Mouse (Mus musculus) heart, embryonic 13.5 days (tissue): ENCODE results near the gene Pfn1. TPM values are rescaled to one million over a fixed set of nuclear protein-coding genes. Genes with fewer than 3 reads are reported as not detected.

ENCODE experiments used
- ATAC-seq: fragments of 200-750 bp; cut with Nextera tagmentation; 2 replicates; pipeline ENCODE4 v1.8.0; 2017; ENCODE audit warnings: moderate TSS enrichment; ENCODE audit not compliant: insufficient number of reproducible peaks, low FRiP score, low TSS enrichment; ENCODE audit errors: extremely low read depth
- H3K27ac ChIP-seq: fragments of 300-500 bp; sonication (generic); replicated peaks from 2 replicates; pipeline ENCODE4 v1.5.1; 2015; ENCODE audit warnings: moderate library complexity, mild to moderate bottlenecking, inconsistent platforms
- H3K27me3 ChIP-seq: fragments of 300-500 bp; sonication (generic); replicated peaks from 2 replicates; pipeline ENCODE4 v1.6.1; 2015; ENCODE audit warnings: mild to moderate bottlenecking, inconsistent platforms
- H3K36me3 ChIP-seq: fragments of 300-500 bp; sonication (generic); 2 replicates; pipeline ENCODE4 v1.6.1; 2015; ENCODE audit warnings: mild to moderate bottlenecking, inconsistent platforms
- H3K4me1 ChIP-seq: fragments of 300-500 bp; sonication (generic); 2 replicates; pipeline ENCODE4 v1.6.1; 2015; ENCODE audit warnings: inconsistent platforms
- H3K4me2 ChIP-seq: fragments of 300-500 bp; sonication (generic); 2 replicates; pipeline ENCODE4 v1.6.1; 2015; ENCODE audit warnings: inconsistent platforms, mild to moderate bottlenecking, moderate library complexity
- H3K4me3 ChIP-seq: fragments of 300-500 bp; sonication (generic); 2 replicates; pipeline ENCODE4 v1.5.1; 2015; ENCODE audit warnings: moderate library complexity, mild to moderate bottlenecking, inconsistent platforms
- H3K9ac ChIP-seq: fragments of 300-500 bp; sonication (generic); 2 replicates; pipeline ENCODE4 v1.6.1; 2015; ENCODE audit warnings: inconsistent platforms, mild to moderate bottlenecking, moderate library complexity
- H3K9me3 ChIP-seq: fragments of 300-500 bp; sonication (generic); 2 replicates; pipeline ENCODE4 v1.6.1; 2016; ENCODE audit warnings: inconsistent platforms
- WGBS: fragments of 180-500 bp; shearing (Covaris S2); methylation state at CpG from one replicate; pipeline ENCODE4 v1.1.7; 2015; ENCODE audit warnings: mixed read lengths; 5-methylcytosine and 5-hydroxymethylcytosine counted together
- polyA plus RNA-seq: library from polyadenylated mRNA; unstranded; fragments of >200 nt; fragmentation: Nextera tagmentation; extraction: Ambion mirVana; gene quantifications from 2 replicates; pipeline ENCODE4 v1.2.1, GENCODE M21; 2015

The Pfn1 gene
- polyA plus RNA-seq, 1 experiment from 2014 or later: 1,588 TPM

DNA sequence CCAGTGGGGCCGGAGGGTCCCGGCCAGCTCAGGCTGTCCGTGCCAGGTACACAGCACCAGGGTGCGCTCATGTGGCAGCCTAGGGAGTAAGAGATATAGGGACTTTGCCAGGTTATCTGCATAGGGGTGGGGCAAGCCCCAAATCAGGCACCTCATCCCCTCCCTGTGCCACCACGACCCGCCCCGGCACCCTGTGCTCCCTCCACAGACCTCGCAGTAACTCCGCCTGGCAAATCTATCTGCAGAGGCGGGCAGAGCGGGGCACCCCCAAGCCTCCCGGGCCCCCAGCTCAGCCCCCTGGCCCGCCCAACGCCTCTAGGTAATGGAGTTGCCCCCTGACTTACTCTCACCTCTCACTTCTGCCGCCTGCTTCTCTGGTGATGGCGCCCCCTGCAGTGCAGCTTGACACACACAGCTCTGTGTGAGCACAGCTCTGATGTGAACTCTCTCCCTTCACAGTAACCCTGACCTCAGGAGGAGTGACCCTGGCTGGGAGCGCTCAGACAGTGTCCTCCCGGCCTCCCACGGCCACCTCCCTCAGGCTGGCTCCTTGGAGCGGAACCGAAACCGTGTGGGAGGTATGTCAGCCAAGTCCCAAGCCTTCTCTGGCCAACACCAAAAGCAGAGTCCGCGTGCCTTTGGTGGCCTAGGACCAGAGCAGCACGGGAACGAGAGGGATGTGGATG is 45.9 kb downstream of the Pfn1 start:
- Histone ChIP-seq H3K27ac (no peak overlapping the region), H3K9me3 (no peaks in the 10 kb centered on the region), H3K4me1 (no peaks in the 10 kb centered on the region), H3K27me3 (no peaks in the 10 kb centered on the region), H3K4me3 (no peak overlapping the region), H3K36me3 (peaks cover 99% of the 10 kb centered on the region), H3K4me2 (no peak overlapping the region), H3K9ac (no peak overlapping the region)
- no peak for ATAC-seq
- WGBS: 85% methylated on average over 26 of the region's 26 CpGs

DNA sequence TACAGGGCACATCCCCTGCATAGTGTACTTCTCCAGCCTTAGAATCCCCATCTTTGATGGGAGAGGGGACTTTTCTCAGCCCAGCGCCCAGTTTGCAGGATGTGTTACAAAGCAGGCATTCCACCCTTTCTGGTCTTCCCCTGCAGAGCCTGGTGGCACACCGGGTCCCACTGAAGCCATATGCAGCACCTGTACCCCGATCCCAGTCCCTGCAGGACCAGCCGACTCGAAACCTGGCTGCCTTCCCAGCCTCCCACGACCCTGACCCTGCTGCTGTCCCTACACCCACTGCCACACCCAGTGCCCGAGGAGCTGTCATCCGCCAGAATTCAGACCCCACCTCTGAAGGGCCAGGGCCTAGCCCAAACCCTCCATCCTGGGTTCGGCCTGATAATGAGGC is 46.8 kb downstream of the Pfn1 start:
- Histone ChIP-seq H3K4me3 (no peak overlapping the region), H3K27me3 (no peaks in the 10 kb centered on the region), H3K4me2 (no peak overlapping the region), H3K27ac (no peak overlapping the region), H3K36me3 (peaks cover 99% of the 10 kb centered on the region), H3K4me1 (no peaks in the 10 kb centered on the region), H3K9me3 (no peaks in the 10 kb centered on the region), H3K9ac (no peak overlapping the region)
- WGBS: 87% methylated on average over 9 of the region's 9 CpGs
- ATAC-seq: no peak

DNA sequence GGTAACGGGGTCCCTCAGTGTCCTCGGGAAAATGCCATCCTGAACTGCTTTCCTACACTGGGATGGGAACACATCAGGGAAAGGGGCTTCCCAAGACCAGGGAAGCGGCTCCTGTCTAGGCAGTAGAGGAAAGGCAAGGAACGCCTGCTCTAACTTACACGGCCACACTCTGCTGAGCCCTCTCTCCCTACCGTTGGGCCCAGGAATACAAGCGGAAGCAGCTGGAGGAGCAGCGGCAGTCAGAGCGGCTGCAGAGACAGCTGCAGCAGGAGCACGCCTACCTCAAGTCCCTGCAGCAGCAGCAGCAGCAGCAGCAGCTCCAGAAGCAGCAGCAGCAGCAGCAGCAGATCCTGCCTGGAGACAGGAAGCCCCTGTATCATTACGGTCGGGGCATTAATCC is 47.7 kb downstream of the Pfn1 start:
- WGBS: 67% methylated on average over 12 of the region's 12 CpGs
- Histone ChIP-seq H3K4me1 (no peaks in the 10 kb centered on the region), H3K9me3 (no peaks in the 10 kb centered on the region), H3K36me3 (peaks cover 98% of the 10 kb centered on the region), H3K27me3 (no peaks in the 10 kb centered on the region), H3K27ac (no peak overlapping the region), H3K4me2 (no peak overlapping the region), H3K9ac (no peak overlapping the region), H3K4me3 (no peak overlapping the region)
- ATAC-seq: no peak

DNA sequence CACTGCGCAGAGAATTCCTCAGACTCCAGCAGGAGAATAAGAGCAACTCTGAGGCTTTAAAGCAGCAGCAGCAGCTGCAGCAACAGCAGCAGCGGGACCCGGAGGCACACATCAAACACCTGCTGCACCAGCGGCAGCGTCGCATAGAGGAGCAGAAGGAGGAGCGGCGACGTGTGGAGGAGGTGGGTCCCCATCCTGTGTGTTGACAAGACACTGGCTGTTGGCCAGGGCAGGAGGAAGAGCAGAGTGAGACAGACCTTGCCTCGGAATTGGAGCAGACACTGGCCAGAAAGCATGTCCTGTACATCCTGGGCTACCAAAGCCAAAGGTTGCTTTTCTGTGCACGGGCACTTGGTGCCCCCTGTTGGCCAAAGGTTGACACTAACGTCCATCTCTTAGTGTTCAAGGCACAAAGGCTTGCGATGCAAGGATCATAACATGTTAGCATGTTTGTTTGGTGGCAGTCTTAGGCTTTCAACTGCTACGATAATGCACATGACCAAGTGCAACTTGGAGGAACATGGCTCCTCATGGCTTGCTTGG is 49.3 kb downstream of the Pfn1 start:
- H3K4me2 ChIP-seq: no peak overlapping the region
- no peak overlapping the region for H3K4me3 ChIP-seq
- H3K27me3 ChIP-seq: no peaks in the 10 kb centered on the region
- no peak overlapping the region for H3K9ac ChIP-seq
- ATAC-seq: no peak
- WGBS: 49% methylated on average over 14 of the region's 14 CpGs
- no peaks in the 10 kb centered on the region for H3K4me1 ChIP-seq
- peaks cover 87% of the 10 kb centered on the region for H3K36me3 ChIP-seq
- no peak overlapping the region for H3K27ac ChIP-seq
- H3K9me3 ChIP-seq: no peaks in the 10 kb centered on the region

Other genes starting within 250 kb of the Pfn1 start
- gene Pelp1, start 244.6 kb downstream of the Pfn1 start, polyA plus RNA-seq: 23.3 and 23.6 TPM in 2 replicates
- gene Arrb2, start 222.0 kb downstream of the Pfn1 start, polyA plus RNA-seq: 11.2 and 13.2 TPM in 2 replicates
- 25.5 and 26.2 TPM in 2 replicates for gene Med11, start 202.7 kb downstream of the Pfn1 start, polyA plus RNA-seq
- 1.4 and 1.5 TPM in 2 replicates for gene Zmynd15, start 195.2 kb downstream of the Pfn1 start, polyA plus RNA-seq
- gene Cxcl16, start 194.7 kb downstream of the Pfn1 start, polyA plus RNA-seq: 6.8 and 6.9 TPM in 2 replicates
- 8.4 and 8.5 TPM in 2 replicates for gene Tm4sf5, start 149.4 kb downstream of the Pfn1 start, polyA plus RNA-seq
- 0.31 TPM in 1 of 2 replicates, not detected in the other for gene Vmo1, start 140.0 kb downstream of the Pfn1 start, polyA plus RNA-seq
- gene Gltpd2, start 135.4 kb downstream of the Pfn1 start, polyA plus RNA-seq: 0.12 and 0.99 TPM in 2 replicates
- gene Psmb6, start 129.3 kb downstream of the Pfn1 start, polyA plus RNA-seq: 636 and 691 TPM in 2 replicates
- not detected in 2 replicates for gene Gm40193, start 121.7 kb downstream of the Pfn1 start, polyA plus RNA-seq
- gene Pld2, start 114.6 kb downstream of the Pfn1 start, polyA plus RNA-seq: 9.3 and 11.2 TPM in 2 replicates
- 8.8 and 9.8 TPM in 2 replicates for gene Mink1, start 91.8 kb downstream of the Pfn1 start, polyA plus RNA-seq
- gene 4930544D05Rik, start 38.8 kb downstream of the Pfn1 start, polyA plus RNA-seq: not detected in 2 replicates
- not detected in 2 replicates for gene Chrne, start 35.4 kb downstream of the Pfn1 start, polyA plus RNA-seq
- gene Gp1ba, start 15.5 kb downstream of the Pfn1 start, polyA plus RNA-seq: 0.86 and 1.0 TPM in 2 replicates
- 66.3 and 73.8 TPM in 2 replicates for gene Rnf167, start 7.4 kb downstream of the Pfn1 start, polyA plus RNA-seq
- 234 and 262 TPM in 2 replicates for gene Slc25a11, start 7.2 kb downstream of the Pfn1 start, polyA plus RNA-seq
- gene Eno3, start 2.6 kb upstream of the Pfn1 start, polyA plus RNA-seq: 273 and 322 TPM in 2 replicates
- 175 and 206 TPM in 2 replicates for gene Spag7, start 14.8 kb upstream of the Pfn1 start, polyA plus RNA-seq
- gene Camta2, start 33.5 kb upstream of the Pfn1 start, polyA plus RNA-seq: 10.1 and 12.0 TPM in 2 replicates
- 1.8 and 2.0 TPM in 2 replicates for gene Inca1, start 45.5 kb upstream of the Pfn1 start, polyA plus RNA-seq
- gene Kif1c, start 45.9 kb upstream of the Pfn1 start, polyA plus RNA-seq: 4.0 and 4.3 TPM in 2 replicates
- gene Zfp3, start 109.6 kb upstream of the Pfn1 start, polyA plus RNA-seq: 8.3 and 9.5 TPM in 2 replicates
- 0.13 TPM in 1 of 2 replicates, not detected in the other for gene Scimp, start 157.9 kb upstream of the Pfn1 start, polyA plus RNA-seq
- 28.3 and 31.8 TPM in 2 replicates for gene Rabep1, start 190.1 kb upstream of the Pfn1 start, polyA plus RNA-seq